Mouse (Mus musculus): ENCODE measurements around the gene Kif1bp.

Gene Kif1bp

DNA sequence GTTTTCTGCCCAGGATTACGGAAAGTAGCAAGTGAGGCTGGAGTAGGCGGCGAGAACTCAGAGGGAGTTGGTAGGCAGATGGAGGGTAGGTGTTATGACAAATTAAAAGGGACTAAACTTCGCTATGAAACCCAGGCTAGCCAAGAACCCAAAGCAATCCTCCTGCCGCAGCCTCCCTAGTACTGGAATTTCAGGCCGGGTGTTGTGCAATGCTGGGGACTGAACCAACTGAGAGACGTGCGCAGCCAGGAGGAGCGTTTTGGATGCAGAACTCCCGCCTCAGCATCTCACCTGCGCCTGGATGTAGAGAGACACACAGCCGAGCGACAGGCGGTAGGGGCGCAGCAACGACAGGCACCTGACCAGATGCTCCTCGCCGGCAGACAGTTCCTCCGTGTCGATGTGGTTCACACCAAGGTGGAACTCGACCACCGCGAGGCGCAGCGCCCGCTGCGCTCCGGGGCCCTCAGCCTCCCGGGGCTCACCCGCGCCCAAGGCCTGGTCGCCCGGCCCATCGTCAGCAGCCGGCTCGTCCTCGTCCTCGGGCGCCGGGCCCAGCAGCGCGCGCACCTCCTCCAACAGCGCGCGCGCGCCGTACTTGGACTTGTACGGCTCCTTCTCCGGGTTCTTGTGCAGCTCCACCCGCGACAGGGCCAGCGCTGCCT, 452 bp downstream of the Kif1bp start:
- CTCF ChIA-PET: interaction anchor here (0.8 to 2.4 kb wide), 5 partner anchors 8 to 13 kb away, joined by 3 to 18 read pairs (median 3); no protein-coding TSS in a partner anchor
- POLR2A ChIA-PET: interaction anchor here (0.7 to 19.6 kb wide), 29 partner anchors 8 to 760 kb away, joined by 3 to 344 read pairs (median 4); partner anchors contain the start of genes Vps26a (in 3 of the 4), Ddx21 (in 2 of the 4) and Ccar1 (in 1 of the 4)

GRCm38 (mm10) chr10:62575001-62575400, 3.3 kb downstream of the Kif1bp start:
- ChIA-PET POLR2A (interaction anchor here in 1 of 4 experiments (1.4 to 2.2 kb wide), 2 partner anchors 10 to 27 kb away, joined by 3 to 5 read pairs; partner anchors contain the start of gene Ddx21), CTCF (interaction anchor here in 1 of 4 experiments (0.6 kb wide), 1 partner anchor 88 kb away, joined by 4 read pairs; no protein-coding TSS in a partner anchor)

DNA sequence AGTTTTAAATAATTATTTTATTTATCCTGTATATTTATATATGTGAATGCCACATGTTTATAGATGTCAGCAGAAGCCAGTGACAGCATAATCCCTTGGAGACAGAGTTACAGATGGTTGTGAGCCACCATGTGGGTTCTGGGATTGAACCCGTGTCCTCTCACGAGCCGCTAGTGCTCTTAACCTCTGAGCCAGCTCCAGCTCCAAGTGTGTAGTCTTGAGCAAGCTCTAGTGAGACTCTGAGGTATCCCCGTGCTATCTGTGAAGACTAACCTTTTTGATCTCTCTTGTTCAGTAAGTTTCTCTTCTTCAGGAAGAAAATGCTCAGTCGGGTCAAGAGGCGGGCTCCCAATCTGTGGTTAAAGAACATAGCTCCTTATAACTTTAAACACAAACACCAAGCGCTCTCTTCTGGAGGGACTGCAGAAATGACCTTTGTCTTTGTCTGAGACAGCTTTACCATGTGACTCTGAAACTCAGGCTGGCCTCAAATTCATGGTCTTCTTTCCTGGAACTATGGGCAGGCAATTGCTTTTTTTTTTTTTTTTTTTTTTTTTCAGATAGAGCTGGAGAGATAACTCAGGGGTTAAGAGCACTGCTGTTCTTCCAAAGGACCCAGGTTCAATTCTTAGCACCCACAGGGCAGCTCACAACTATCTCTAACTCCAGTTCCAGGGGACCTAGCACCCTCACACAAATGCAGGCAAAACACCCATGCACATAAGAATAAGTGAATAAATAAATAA, 8.0 kb downstream of the Kif1bp start:
- POLR2A ChIA-PET: interaction anchor here in 3 of 4 experiments (0.6 to 2.9 kb wide), 25 partner anchors 8 to 554 kb away, joined by 3 to 15 read pairs (median 4); partner anchors contain the start of genes Vps26a (in 2 of the 3) and Kif1bp (in 1 of the 3)
- CTCF ChIA-PET: interaction anchor here (0.5 to 2.8 kb wide), 14 partner anchors 8 to 412 kb away, joined by 3 to 14 read pairs (median 4); partner anchors contain the start of genes Kif1bp (in 1 of the 4) and Tacr2 (in 1 of the 4)

DNA sequence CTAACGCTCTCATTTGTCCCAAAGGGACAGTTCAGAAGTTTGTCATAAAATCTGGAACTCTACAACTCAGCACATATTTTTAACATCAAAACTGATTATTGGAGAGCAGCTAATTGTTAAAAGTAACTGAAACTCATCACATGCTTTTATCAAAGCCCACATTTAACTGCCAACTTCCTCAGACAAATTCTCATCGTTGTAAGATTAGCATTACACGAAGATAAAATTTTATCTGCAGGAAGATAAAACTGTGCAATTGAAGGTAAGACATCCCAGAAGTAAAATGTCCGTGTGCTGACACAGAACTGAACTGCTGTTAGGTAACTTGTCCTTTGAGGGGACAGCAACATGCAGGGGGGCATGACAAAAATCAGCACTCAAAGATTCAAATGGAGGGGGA, 9.4 kb downstream of the Kif1bp start:
- ChIA-PET CTCF (interaction anchor here (0.6 to 1.5 kb wide), 8 partner anchors 18 to 739 kb away, joined by 3 to 10 read pairs (median 4); no protein-coding TSS in a partner anchor), POLR2A (interaction anchor here in 3 of 4 experiments (0.7 to 2.9 kb wide), 9 partner anchors 8 to 156 kb away, joined by 3 to 11 read pairs (median 5); partner anchors contain the start of gene Vps26a (in 2 of the 3))

DNA sequence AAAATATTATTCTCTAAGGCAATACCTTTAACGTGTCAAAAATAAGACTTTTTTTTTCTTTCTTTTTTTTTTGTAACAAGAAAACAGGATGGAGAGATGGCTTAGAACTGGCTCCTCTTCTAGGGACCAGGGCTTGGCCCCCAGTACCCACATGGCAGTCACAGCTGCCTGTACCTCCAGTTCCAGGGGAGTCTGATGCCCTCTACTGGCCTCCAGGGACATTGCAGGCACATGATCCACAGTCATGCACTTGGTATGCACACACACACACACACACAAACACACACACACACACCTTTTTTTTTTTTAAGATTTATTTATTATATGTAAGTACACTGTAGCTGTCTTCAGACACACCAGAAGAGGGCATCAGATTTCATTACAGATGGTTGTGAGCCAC, 20.5 kb downstream of the Kif1bp start:
- ChIA-PET POLR2A (interaction anchor here in 2 of 4 experiments (0.7 to 2.2 kb wide), 8 partner anchors 11 to 72 kb away, joined by 3 to 5 read pairs (median 3); partner anchors contain the start of gene Kif1bp (in 1 of the 2)), CTCF (interaction anchor here (0.6 to 1.2 kb wide), 18 partner anchors 8 to 156 kb away, joined by 3 to 9 read pairs (median 3); no protein-coding TSS in a partner anchor)

GRCm38 (mm10) chr10:62556558-62556901, 21.7 kb downstream of the Kif1bp start:
- ChIA-PET CTCF (interaction anchor here in 3 of 4 experiments (0.7 to 1.3 kb wide), 4 partner anchors 56 to 57 kb away, joined by 3 to 6 read pairs (median 3); no protein-coding TSS in a partner anchor), POLR2A (interaction anchor here in 2 of 4 experiments (1.1 to 1.5 kb wide), 5 partner anchors 10 to 69 kb away, joined by 3 to 5 read pairs (median 3); no protein-coding TSS in a partner anchor)

- ChIA-PET CTCF (interaction anchor here (0.6 to 1.3 kb wide), 4 partner anchors 56 to 138 kb away, joined by 3 to 4 read pairs (median 3); no protein-coding TSS in a partner anchor), POLR2A (interaction anchor here in 2 of 4 experiments (1.1 to 1.5 kb wide), 3 partner anchors 9 to 56 kb away, joined by 3 read pairs; no protein-coding TSS in a partner anchor)
These were observed 22.3 kb downstream of the Kif1bp start for GRCm38 (mm10) chr10:62555705-62556557.

GRCm38 (mm10) chr10:62553611-62554091, 24.6 kb downstream of the Kif1bp start:
- CTCF ChIA-PET: interaction anchor here in 3 of 4 experiments (0.5 to 2.1 kb wide), 5 partner anchors 53 to 434 kb away, joined by 3 to 5 read pairs (median 3); no protein-coding TSS in a partner anchor
- POLR2A ChIA-PET: interaction anchor here in 2 of 4 experiments (0.8 to 2.0 kb wide), 5 partner anchors 22 to 67 kb away, joined by 3 to 7 read pairs (median 5); partner anchors contain the start of gene Vps26a (in 1 of the 2)

GRCm38 (mm10) chr10:62550787-62551300, 27.4 kb downstream of the Kif1bp start:
- POLR2A ChIA-PET: interaction anchor here in 2 of 4 experiments (1.0 to 1.7 kb wide), 4 partner anchors 8 to 51 kb away, joined by 3 to 8 read pairs (median 4); no protein-coding TSS in a partner anchor
- CTCF ChIA-PET: interaction anchor here in 3 of 4 experiments (1.4 to 2.2 kb wide), 6 partner anchors 12 to 51 kb away, joined by 6 to 20 read pairs (median 6); no protein-coding TSS in a partner anchor

GRCm38 (mm10) chr10:62549523-62550166, 28.6 kb downstream of the Kif1bp start:
- POLR2A ChIA-PET: interaction anchor here in 3 of 4 experiments (0.5 to 1.7 kb wide), 20 partner anchors 9 to 632 kb away, joined by 3 to 15 read pairs (median 4); partner anchors contain the start of genes 4930507D05Rik (in 1 of the 3), Kif1bp (in 1 of the 3), Supv3l1 (in 1 of the 3) and Vps26a (in 1 of the 3)
- CTCF ChIA-PET: interaction anchor here (0.5 to 2.0 kb wide), 67 partner anchors 8 to 1215 kb away, joined by 3 to 25 read pairs (median 4); partner anchors contain the start of genes Srgn (in 2 of the 4), Ddx21 (in 1 of the 4), Ddx50 (in 1 of the 4) and Kif1bp (in 1 of the 4)

GRCm38 (mm10) chr10:62546441-62546840, 31.8 kb downstream of the Kif1bp start:
- ChIA-PET POLR2A (interaction anchor here in 3 of 4 experiments (1.0 to 1.4 kb wide), 5 partner anchors 11 to 60 kb away, joined by 3 to 4 read pairs (median 3); partner anchors contain the start of gene Vps26a (in 1 of the 3)), CTCF (interaction anchor here in 3 of 4 experiments (0.6 to 1.5 kb wide), 4 partner anchors 45 to 247 kb away, joined by 3 to 5 read pairs (median 3); no protein-coding TSS in a partner anchor)

GRCm38 (mm10) chr10:62545759-62546158, 32.5 kb downstream of the Kif1bp start:
- ChIA-PET CTCF (interaction anchor here in 1 of 4 experiments (1.3 kb wide), 1 partner anchor 46 kb away, joined by 3 read pairs; no protein-coding TSS in a partner anchor), POLR2A (interaction anchor here in 2 of 4 experiments (0.7 to 1.4 kb wide), 2 partner anchors 20 to 51 kb away, joined by 3 to 4 read pairs; no protein-coding TSS in a partner anchor)

- ChIA-PET CTCF (interaction anchor here in 2 of 4 experiments (0.9 to 1.2 kb wide), 2 partner anchors 44 kb away, joined by 3 to 4 read pairs; no protein-coding TSS in a partner anchor), POLR2A (interaction anchor here in 1 of 4 experiments (0.6 kb wide), 1 partner anchor 874 kb away, joined by 3 read pairs; no protein-coding TSS in a partner anchor)
These were observed 33.9 kb downstream of the Kif1bp start for GRCm38 (mm10) chr10:62544316-62544715.

DNA sequence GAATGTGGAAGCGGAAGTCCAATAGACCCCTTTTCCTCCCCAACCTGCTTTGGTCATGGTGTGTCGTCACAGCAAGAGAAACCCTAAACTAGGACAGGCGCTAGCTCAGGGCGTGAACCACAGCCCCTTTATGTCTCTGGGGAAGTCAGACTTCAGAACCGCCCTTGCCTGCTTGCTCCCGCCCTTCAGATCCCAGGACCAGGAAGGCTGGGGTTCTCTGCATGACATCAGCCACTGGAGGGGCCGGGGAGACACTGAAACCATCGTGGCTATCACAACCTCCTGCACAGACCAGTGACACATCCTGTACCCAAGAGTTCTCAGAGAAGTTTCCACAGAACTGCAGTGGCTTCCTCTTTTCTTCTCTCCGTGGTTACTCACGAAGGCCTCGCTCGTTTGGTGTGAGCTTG, 34.9 kb downstream of the Kif1bp start:
- POLR2A ChIA-PET: interaction anchor here in 1 of 4 experiments (0.6 kb wide), 1 partner anchor 344 kb away, joined by 3 read pairs; no protein-coding TSS in a partner anchor
- CTCF ChIA-PET: no interaction called here

DNA sequence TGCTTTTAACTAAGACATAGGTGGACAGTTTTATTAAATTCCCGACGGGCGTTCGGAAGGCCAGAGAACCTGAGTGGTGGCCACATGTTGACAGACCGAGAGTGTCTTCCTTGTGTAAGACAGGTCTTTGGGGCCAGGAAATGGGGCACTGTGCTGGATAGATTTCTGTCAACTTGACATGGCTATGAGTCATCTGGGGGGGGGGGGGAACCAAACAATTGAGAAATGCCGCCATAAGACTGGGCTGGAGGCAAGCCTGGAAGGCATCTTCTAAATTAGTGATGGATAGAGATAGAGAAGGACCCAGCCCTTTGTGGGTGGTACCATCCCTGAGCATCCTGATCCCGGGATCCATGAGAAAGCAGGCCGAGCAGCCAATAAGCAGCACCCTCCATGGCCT, 35.3 kb downstream of the Kif1bp start:
- ChIA-PET CTCF (no interaction called here), POLR2A (no interaction called here)

GRCm38 (mm10) chr10:62542507-62542906, 35.8 kb downstream of the Kif1bp start:
- ChIA-PET POLR2A (interaction anchor here in 1 of 4 experiments (0.5 kb wide), 1 partner anchor 46 kb away, joined by 3 read pairs; no protein-coding TSS in a partner anchor), CTCF (no interaction called here)
